Mouse (Mus musculus) limb, embryonic 14.5 days (tissue): ENCODE results near the gene Slc2a13. TPM values are rescaled to one million over a fixed set of nuclear protein-coding genes. Genes with fewer than 3 reads are reported as not detected.
A peak's percentile ranks its signal among the peaks of the same experiment; 100 is the strongest.

ENCODE experiments used
- ATAC-seq: fragments of 200-750 bp; cut with Nextera tagmentation; 2 replicates; pipeline ENCODE4 v1.8.0; 2017; ENCODE audit warnings: low read depth, moderate number of reproducible peaks, moderate TSS enrichment; ENCODE audit not compliant: low FRiP score
- DNase-seq: peaks from one replicate; pipeline ENCODE4 v3.0.0-alpha.2; 2015; ENCODE audit warnings: low spot score
- H3K27ac ChIP-seq: fragments of 300-500 bp; sonication (generic); replicated peaks from 2 replicates; pipeline ENCODE4 v1.5.1; 2014; ENCODE audit warnings: low read depth, mild to moderate bottlenecking, low read length, moderate library complexity, mixed read lengths
- H3K27me3 ChIP-seq: fragments of 300-500 bp; sonication (generic); 2 replicates; pipeline ENCODE4 v1.6.1; 2014; ENCODE audit warnings: low read length, mixed read lengths; ENCODE audit not compliant: control insufficient read depth, insufficient read depth
- H3K36me3 ChIP-seq: fragments of 300-500 bp; sonication (generic); 2 replicates; pipeline ENCODE4 v1.6.1; 2014; ENCODE audit warnings: mild to moderate bottlenecking, low read length, moderate library complexity, mixed read lengths; ENCODE audit not compliant: control insufficient read depth, insufficient read depth
- H3K4me1 ChIP-seq: fragments of 300-500 bp; sonication (generic); 2 replicates; pipeline ENCODE4 v1.6.1; 2014; ENCODE audit warnings: antibody characterized with exemption, low read length, mixed read lengths; ENCODE audit not compliant: control insufficient read depth, insufficient read depth
- H3K4me2 ChIP-seq: fragments of 300-500 bp; sonication (generic); replicated peaks from 2 replicates; pipeline ENCODE4 v1.6.1; 2014; ENCODE audit warnings: low read depth, mild to moderate bottlenecking, low read length, moderate library complexity; ENCODE audit not compliant: severe bottlenecking
- H3K4me3 ChIP-seq: fragments of 300-500 bp; sonication (generic); replicated peaks from 2 replicates; pipeline ENCODE4 v1.5.1; 2014; ENCODE audit warnings: low read length
- H3K9ac ChIP-seq: fragments of 300-500 bp; sonication (generic); 2 replicates; pipeline ENCODE4 v1.6.1; 2014; ENCODE audit warnings: mild to moderate bottlenecking, low read depth, low read length, moderate library complexity; ENCODE audit not compliant: severe bottlenecking
- H3K9me3 ChIP-seq: fragments of 300-500 bp; sonication (generic); 2 replicates; pipeline ENCODE4 v1.6.1; 2016; ENCODE audit warnings: low read length; ENCODE audit not compliant: control insufficient read depth
- POLR2A ChIP-seq: fragments of 200-500 bp; IDR thresholded peaks from 2 replicates; pipeline ENCODE4 v1.8.0; 2012; ENCODE audit warnings: inconsistent platforms, mild to moderate bottlenecking, moderate library complexity, borderline replicate concordance; ENCODE audit not compliant: insufficient read depth, insufficient read length; ENCODE audit errors: extremely low read depth
- WGBS: fragments of 180-500 bp; shearing (Covaris S2); extraction: QIAGEN DNeasy Blood & Tissue Kit; methylation state at CpG from one replicate; pipeline ENCODE4 v1.1.7; 2014; 5-methylcytosine and 5-hydroxymethylcytosine counted together
- polyA plus RNA-seq, 2 experiments: library from polyadenylated mRNA; depleted of rRNA in 1 of 2; stranded (reverse) in 1 of 2; unstranded in 1 of 2; fragments of >200 nt; fragmentation: Nextera tagmentation in 1 of 2; extraction: Ambion mirVana in 1 of 2; gene quantifications; 2 replicates each; pipeline versions ENCODE4 v1.2.1 to v1.2.3; 2012 to 2014

Gene Slc2a13
- polyA plus RNA-seq, 2 experiments, result 2.7 to 3.5 TPM

DNA sequence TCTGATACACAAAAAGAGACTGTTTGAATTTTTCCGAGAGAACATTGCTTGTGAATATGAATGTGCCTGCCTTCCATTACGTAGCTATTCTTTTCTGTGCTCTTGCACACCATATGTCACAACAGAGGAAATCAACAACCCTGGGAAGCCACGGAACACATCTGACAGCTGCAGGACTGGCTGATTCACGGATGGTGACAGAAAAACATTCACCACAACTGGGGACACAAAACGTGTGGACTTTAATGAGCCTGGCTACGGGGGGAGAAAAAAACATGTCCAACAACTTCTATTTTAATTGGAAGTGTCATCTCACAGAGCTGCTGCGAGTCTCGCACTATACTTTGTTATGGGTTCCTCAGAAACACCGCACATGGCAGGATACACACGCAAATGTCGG, 196.0 kb downstream of the Slc2a13 start:
- Histone ChIP-seq H3K27ac (no peak overlapping the region), H3K36me3 (no peaks in the 10 kb centered on the region), H3K27me3 (no peaks in the 10 kb centered on the region), H3K9ac (no peak overlapping the region), H3K4me3 (no peak overlapping the region), H3K4me1 (peaks cover 10% of the 10 kb centered on the region), H3K4me2 (no peak overlapping the region), H3K9me3 (no peaks in the 10 kb centered on the region)
- ATAC-seq (no peak), DNase-seq (no peak)
- 70% methylated on average over 11 of the region's 11 CpGs for WGBS
- TF ChIP-seq POLR2A, result no peak

DNA sequence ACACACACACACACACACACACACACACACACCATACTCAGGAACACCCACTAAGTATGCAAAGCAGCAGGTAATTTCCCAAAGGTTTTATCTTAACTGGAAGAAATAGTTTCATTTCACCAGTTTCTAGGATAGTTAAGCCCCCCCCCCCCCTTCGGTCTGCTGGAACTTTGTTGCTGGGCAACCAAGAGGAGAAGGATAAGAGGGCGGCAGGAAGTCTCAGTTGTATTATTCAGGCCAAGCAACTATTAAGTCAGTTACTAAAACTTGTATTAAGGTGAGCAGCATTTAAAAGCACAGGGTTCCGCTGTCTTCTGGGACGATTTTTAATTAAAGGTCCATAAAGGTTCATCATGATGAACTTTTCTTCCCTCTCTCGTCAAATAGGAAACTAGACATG, 198.6 kb downstream of the Slc2a13 start:
- DNase-seq (no peak), ATAC-seq (no peak)
- Histone ChIP-seq H3K27ac (no peak overlapping the region), H3K9ac (no peak overlapping the region), H3K9me3 (no peaks in the 10 kb centered on the region), H3K4me3 (no peak overlapping the region), H3K36me3 (no peaks in the 10 kb centered on the region), H3K4me1 (peaks cover 15% of the 10 kb centered on the region), H3K27me3 (no peaks in the 10 kb centered on the region), H3K4me2 (no peak overlapping the region)
- no peak for TF ChIP-seq POLR2A
- 67% methylated on average over 5 of the region's 5 CpGs for WGBS

DNA sequence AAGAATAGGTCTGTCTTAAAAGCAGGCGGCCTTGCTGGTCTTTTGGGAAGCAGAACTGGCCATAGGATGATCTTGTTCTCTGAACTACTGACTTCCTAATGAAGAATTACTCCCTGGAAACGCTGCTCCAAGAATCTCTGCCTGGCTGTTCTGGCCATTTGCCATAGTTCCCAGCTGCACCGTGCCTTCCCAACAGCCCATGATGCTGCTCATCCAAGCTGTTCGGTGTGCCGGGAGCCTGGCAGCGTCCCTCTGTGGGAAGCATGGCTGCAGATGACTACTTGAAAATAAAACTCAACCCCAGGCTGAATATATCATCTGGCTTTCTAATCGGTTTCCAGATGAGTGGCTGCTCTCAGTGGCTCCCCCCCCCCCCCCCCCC, 199.9 kb downstream of the Slc2a13 start:
- no peak overlapping the region for H3K4me3 ChIP-seq
- H3K9me3 ChIP-seq, result no peaks in the 10 kb centered on the region
- DNase-seq (peak; percentile 56), ATAC-seq (0 out of 2 replicates have a peak, but pooled peaks have one; percentile 25)
- no peaks in the 10 kb centered on the region for H3K36me3 ChIP-seq
- 0 out of 2 replicates have a peak overlapping the region, but pooled peaks have one; percentile 19 for H3K27ac ChIP-seq
- TF ChIP-seq POLR2A, result no peak
- H3K4me2 ChIP-seq, result no peak overlapping the region
- 45% methylated on average over 7 of the region's 7 CpGs for WGBS
- H3K27me3 ChIP-seq, result no peaks in the 10 kb centered on the region
- H3K4me1 ChIP-seq, result peaks cover 15% of the 10 kb centered on the region
- no peak overlapping the region for H3K9ac ChIP-seq

DNA sequence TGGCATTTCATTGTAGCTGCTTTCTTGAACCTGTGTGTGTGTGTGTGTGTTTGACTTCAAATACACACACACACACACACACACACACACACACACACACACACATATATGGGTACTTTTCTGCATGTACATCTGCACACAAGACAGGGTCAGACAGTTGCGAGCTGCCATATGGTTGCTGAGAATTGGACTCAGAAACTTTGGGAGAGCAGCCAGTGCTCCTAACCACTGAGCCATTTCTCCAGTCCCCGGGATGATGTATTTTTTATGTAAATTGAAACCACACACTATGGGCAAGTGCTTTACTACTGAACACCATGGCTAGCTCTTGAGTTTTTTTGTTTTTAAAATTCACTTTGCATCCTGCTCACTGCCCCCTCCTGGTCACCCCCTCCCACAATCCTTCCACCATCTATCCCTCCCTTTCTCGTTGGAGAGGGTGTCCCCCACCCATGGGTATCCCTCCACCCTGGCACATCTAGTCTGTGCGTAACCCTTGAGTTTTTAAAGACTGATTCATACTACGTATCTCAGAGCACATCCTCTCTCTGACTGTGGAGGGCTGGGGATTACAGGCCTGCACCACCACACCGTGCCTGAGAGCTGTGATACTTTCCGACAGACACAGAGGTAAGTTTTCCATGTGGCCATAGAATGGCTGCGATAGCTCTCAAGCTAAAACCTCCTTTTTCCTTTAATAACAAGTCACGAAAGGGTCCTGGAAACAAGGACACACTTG, 200.4 kb downstream of the Slc2a13 start:
- no peaks in the 10 kb centered on the region for H3K9me3 ChIP-seq
- WGBS, result 62% methylated on average over 9 of the region's 9 CpGs
- ATAC-seq, result no peak
- TF ChIP-seq POLR2A, result no peak
- peaks cover 15% of the 10 kb centered on the region for H3K4me1 ChIP-seq
- no peaks in the 10 kb centered on the region for H3K36me3 ChIP-seq
- H3K27me3 ChIP-seq, result no peaks in the 10 kb centered on the region
- DNase-seq, result peak; percentile 29
- no peak overlapping the region for H3K4me3 ChIP-seq
- no peak overlapping the region for H3K9ac ChIP-seq
- no peak overlapping the region for H3K4me2 ChIP-seq
- 0 out of 2 replicates have a peak overlapping the region, but pooled peaks have one; percentile 19 for H3K27ac ChIP-seq

DNA sequence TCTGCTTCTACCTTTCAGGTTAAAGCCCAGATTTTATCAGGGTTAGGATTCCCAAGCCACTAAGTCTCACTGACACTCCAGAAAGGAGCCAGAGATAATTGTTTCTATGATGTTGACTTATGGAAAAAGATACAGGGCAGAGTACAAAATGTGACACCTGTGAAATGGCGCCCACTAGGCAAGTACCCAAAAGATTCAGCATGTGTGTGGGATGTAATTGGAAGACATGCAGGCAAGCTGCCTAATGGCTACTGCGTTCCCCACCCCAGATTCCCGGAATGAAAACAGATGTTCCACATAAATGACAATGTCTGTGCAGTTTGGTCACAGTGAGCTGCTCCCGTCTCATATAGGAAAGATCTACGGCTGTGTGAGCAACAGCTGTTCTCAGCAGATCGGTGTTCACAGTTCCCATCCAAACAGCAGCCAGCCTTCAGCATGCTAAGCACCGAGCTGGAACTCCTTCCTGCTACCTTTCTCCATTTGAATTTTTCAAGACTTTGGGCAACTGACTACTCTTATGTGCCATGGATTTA, 201.1 kb downstream of the Slc2a13 start:
- 17% methylated on average over 7 of the region's 7 CpGs for WGBS
- H3K9me3 ChIP-seq, result no peaks in the 10 kb centered on the region
- peaks cover 15% of the 10 kb centered on the region for H3K4me1 ChIP-seq
- TF ChIP-seq POLR2A, result no peak
- no peak overlapping the region for H3K4me3 ChIP-seq
- no peak overlapping the region for H3K9ac ChIP-seq
- peak; percentile 57 for DNase-seq
- H3K27me3 ChIP-seq, result no peaks in the 10 kb centered on the region
- no peaks in the 10 kb centered on the region for H3K36me3 ChIP-seq
- no peak overlapping the region for H3K4me2 ChIP-seq
- no peak overlapping the region for H3K27ac ChIP-seq
- ATAC-seq, result peak; percentile 81
